Mouse (Mus musculus) stomach, postnatal 0 days (tissue): ENCODE results near the gene Scnn1g.

Experiments used
- CTCF ChIP-seq: IDR thresholded peaks from 2 replicates; pipeline ENCODE4 v1.5.1; 2016; ENCODE audit warnings: antibody characterized with exemption, low read depth, mild to moderate bottlenecking, moderate library complexity
- EP300 ChIP-seq: optimal IDR thresholded peaks from 2 replicates; pipeline ENCODE3; 2016; ENCODE audit warnings: antibody characterized with exemption

DNA sequence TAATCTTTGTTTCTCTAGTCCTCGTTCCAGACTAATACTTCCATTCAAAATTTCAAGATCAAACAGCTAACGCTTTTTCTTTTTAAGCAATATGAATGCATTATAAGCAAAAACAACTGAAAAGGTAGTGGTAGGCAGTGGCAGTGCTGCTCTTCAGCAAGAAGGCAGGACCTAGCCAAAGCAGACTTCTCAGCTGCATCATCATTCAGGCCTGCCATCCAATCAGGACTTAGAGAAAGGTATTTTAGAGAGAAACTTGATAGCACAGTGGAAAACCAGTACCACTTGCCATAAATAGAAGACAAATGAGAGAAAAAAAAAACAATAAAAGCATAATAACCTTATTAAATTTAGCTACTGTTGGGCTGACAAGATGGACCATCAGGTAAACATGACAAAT is 29.2 kb upstream of the Scnn1g start:
- TF ChIP-seq CTCF (no peak), EP300 (no peak)
